Mouse (Mus musculus): Measurements from ENCODE around the gene Taz.

GRCm38 (mm10) chrX:74282395-74283091 is 831 bp downstream of the Taz start:
- no peak for TF ChIP-seq CTCF (IDR thresholded peaks at IDR 0.05; ENCODE audit: extremely low read depth, insufficient read depth, insufficient read length, insufficient replicate concordance)
- TF ChIP-seq POLR2A (IDR thresholded peaks at IDR 0.05; ENCODE audit: low read depth, low read length): no peak

All from spleen, adult 2 months (tissue).